Mouse (Mus musculus) erythroblast, adult 5-6 weeks (primary cell): ENCODE results near the gene Srsf1. TPM values are rescaled to one million over a fixed set of nuclear protein-coding genes. Genes with fewer than 3 reads are reported as not detected.

ENCODE experiments used
- total RNA-seq, 2 experiments: library from RNA; stranded (forward) in 1 of 2; stranded (reverse) in 1 of 2; fragments of 150-400 nt in 1 of 2; fragments of 200-764, 138-1000 nt in 1 of 2; gene quantifications; 2 replicates each; pipeline versions ENCODE4 v1.2.3 to v1.2.4; 2015 to 2017; ENCODE audit warnings: low replicate concordance in 2 of 2

Srsf1 gene
- total RNA-seq, 2 experiments from 2014 or later, result 317 to 505 TPM

Other genes with a start within 250 kb of the Srsf1 start
- not detected in 2 replicates for gene Lpo, start 219.1 kb upstream of the Srsf1 start, total RNA-seq (2015; ENCODE audit: low replicate concordance)
- gene Lpo, start 219.1 kb upstream of the Srsf1 start, total RNA-seq (2017; ENCODE audit: low replicate concordance), result not detected in 2 replicates
- 0.38 TPM in 1 of 2 replicates, not detected in the other for gene Mks1, start 194.2 kb upstream of the Srsf1 start, total RNA-seq (2015; ENCODE audit: low replicate concordance)
- gene Mks1, start 194.2 kb upstream of the Srsf1 start, total RNA-seq (2017; ENCODE audit: low replicate concordance), result 0.28 TPM in 1 of 2 replicates, not detected in the other
- 34.0 and 42.8 TPM in 2 replicates for gene Epx, start 171.8 kb upstream of the Srsf1 start, total RNA-seq (2015; ENCODE audit: low replicate concordance)
- 31.1 and 53.2 TPM in 2 replicates for gene Epx, start 171.8 kb upstream of the Srsf1 start, total RNA-seq (2017; ENCODE audit: low replicate concordance)
- not detected in 2 replicates for gene Olfr462, start 155.1 kb upstream of the Srsf1 start, total RNA-seq (2015; ENCODE audit: low replicate concordance)
- gene Olfr462, start 155.1 kb upstream of the Srsf1 start, total RNA-seq (2017; ENCODE audit: low replicate concordance), result not detected in 2 replicates
- not detected in 2 replicates for gene Olfr463, start 150.0 kb upstream of the Srsf1 start, total RNA-seq (2015; ENCODE audit: low replicate concordance)
- gene Olfr463, start 150.0 kb upstream of the Srsf1 start, total RNA-seq (2017; ENCODE audit: low replicate concordance), result not detected in 2 replicates
- not detected in 2 replicates for gene Olfr464, start 126.4 kb upstream of the Srsf1 start, total RNA-seq (2015; ENCODE audit: low replicate concordance)
- not detected in 2 replicates for gene Olfr464, start 126.4 kb upstream of the Srsf1 start, total RNA-seq (2017; ENCODE audit: low replicate concordance)
- gene Dynll2, start 59.8 kb upstream of the Srsf1 start, total RNA-seq (2015; ENCODE audit: low replicate concordance), result 2.1 and 2.5 TPM in 2 replicates
- gene Dynll2, start 59.8 kb upstream of the Srsf1 start, total RNA-seq (2017; ENCODE audit: low replicate concordance), result 3.2 and 7.8 TPM in 2 replicates
- gene Vezf1, start 20.9 kb downstream of the Srsf1 start, total RNA-seq (2015; ENCODE audit: low replicate concordance), result 15.8 and 23.4 TPM in 2 replicates
- gene Vezf1, start 20.9 kb downstream of the Srsf1 start, total RNA-seq (2017; ENCODE audit: low replicate concordance), result 7.9 and 11.7 TPM in 2 replicates
- gene Cuedc1, start 50.7 kb downstream of the Srsf1 start, total RNA-seq (2015; ENCODE audit: low replicate concordance), result 2.7 TPM in 1 of 2 replicates, not detected in the other
- 0.98 TPM in 1 of 2 replicates, not detected in the other for gene Cuedc1, start 50.7 kb downstream of the Srsf1 start, total RNA-seq (2017; ENCODE audit: low replicate concordance)
- 16.9 and 19.2 TPM in 2 replicates for gene Mrps23, start 157.0 kb downstream of the Srsf1 start, total RNA-seq (2015; ENCODE audit: low replicate concordance)
- 10.1 and 51.3 TPM in 2 replicates for gene Mrps23, start 157.0 kb downstream of the Srsf1 start, total RNA-seq (2017; ENCODE audit: low replicate concordance)
- gene Ccdc182, start 246.7 kb downstream of the Srsf1 start, total RNA-seq (2015; ENCODE audit: low replicate concordance), result not detected in 2 replicates
- gene Ccdc182, start 246.7 kb downstream of the Srsf1 start, total RNA-seq (2017; ENCODE audit: low replicate concordance), result not detected in 2 replicates